Mouse (Mus musculus): ENCODE results near the gene Tbx3. TPM values are rescaled to one million over a fixed set of nuclear protein-coding genes. Genes with fewer than 3 reads are reported as not detected.

Gene Tbx3
- polyA plus RNA-seq, 1 experiment from 2014 or later: 10.5 TPM

DNA sequence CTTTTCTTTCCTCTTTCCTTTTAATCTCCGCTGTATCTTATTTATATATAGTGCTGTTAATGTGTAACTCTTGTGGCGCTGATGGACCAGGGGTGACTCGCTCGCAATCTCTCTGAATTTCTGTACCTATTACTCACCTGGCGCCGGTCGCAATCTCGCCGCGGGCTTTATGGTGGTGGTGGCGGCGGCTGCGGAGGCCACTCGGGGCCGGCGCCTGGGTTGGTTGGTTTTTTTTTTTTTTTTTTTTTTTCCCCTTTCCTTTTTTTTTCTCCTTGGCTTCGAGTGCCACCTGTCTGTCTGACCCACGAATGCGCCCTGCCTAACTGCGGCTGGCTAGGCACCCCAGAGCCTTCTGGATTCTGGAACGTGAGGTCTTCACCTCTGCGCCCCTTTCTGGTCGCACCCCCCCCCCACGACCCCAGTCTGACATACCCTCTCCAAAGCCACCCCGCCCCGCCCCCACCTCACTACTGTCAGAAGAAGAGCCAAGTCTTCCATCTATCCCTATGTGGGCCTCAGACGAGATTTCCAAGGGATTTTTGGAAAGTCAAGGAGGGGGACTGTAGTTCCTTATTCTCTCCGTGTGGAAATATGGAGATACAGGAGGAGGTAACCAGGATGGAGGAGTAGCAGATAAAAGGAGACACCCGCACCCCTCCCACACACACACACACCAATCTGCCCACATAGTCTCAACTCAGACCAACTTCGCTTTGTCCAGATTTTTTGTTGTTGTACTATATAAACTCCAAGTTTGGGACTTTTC lies 15.9 kb downstream of the Tbx3 start:
- 1% methylated on average over 30 of the region's 30 CpGs for WGBS
- Histone ChIP-seq H3K4me3 (ENCODE audit: low read depth, low read length) (no peak overlapping the region), H3K4me2 (ENCODE audit: low read depth) (0 out of 2 replicates have a peak overlapping the region, but pooled peaks have one; percentile 12), H3K27me3 (ENCODE audit: control insufficient read depth, insufficient read depth, low read length) (peaks cover 96% of the 10 kb centered on the region), H3K9me3 (ENCODE audit: control insufficient read depth, low read length) (no peaks in the 10 kb centered on the region), H3K27ac (ENCODE audit: low read depth, low read length) (no peak overlapping the region), H3K9ac (ENCODE audit: low read length) (no peak overlapping the region), H3K4me1 (ENCODE audit: control insufficient read depth, insufficient read depth, low read length) (no peaks in the 10 kb centered on the region), H3K36me3 (ENCODE audit: control insufficient read depth, insufficient read depth, low read length) (no peaks in the 10 kb centered on the region)
- peak; percentile 42 for DNase-seq (ENCODE audit: low spot score)
- no peak for ATAC-seq (ENCODE audit: insufficient read depth, low FRiP score, low TSS enrichment)

DNA sequence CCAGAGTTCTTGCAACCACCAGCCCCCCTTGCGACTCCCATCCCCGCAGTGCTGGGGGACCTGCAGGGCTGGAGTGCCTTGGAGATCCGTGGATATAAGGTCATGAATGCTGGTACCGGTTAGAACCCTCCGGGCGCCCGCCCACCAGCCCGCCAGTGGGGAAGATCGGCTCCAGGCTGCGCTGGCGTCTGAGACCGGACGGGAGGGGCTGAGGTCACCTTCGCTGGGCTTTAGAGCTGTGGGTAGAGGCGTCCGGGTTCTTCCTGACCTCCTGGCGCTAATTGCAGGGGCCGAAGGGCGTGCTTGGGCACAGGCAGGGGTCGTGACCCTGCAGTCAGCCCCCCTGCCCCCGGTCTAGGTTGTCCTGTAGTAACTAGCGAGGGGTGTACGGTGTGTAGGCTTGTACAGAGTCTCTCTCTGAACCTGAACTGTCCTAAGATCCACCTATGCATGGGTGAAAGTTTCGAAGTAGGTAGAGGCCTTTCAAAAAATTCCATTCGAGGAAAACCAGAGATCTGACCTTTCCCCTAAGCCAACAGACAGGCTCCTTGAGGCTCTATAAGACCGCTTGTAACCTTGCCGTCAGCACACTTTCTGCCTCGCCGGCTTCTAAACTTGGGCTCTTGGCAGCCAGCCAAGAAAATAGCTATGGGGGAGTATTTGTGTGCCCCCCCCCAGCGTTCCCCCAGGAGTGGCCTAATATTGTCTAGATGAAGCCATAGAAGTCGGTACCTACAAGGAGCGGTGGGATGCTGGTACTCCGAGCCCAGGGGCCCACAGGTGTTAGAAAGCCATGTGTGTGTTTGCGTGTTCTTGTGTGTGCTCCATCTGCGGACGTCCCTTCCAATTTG lies 16.8 kb downstream of the Tbx3 start:
- ATAC-seq (ENCODE audit: insufficient read depth, low FRiP score, low TSS enrichment): no peak
- no peaks in the 10 kb centered on the region for H3K4me1 ChIP-seq (ENCODE audit: control insufficient read depth, insufficient read depth, low read length)
- H3K4me2 ChIP-seq (ENCODE audit: low read depth): no peak overlapping the region
- H3K36me3 ChIP-seq (ENCODE audit: control insufficient read depth, insufficient read depth, low read length): no peaks in the 10 kb centered on the region
- H3K4me3 ChIP-seq (ENCODE audit: low read depth, low read length): no peak overlapping the region
- no peak overlapping the region for H3K27ac ChIP-seq (ENCODE audit: low read depth, low read length)
- H3K27me3 ChIP-seq (ENCODE audit: control insufficient read depth, insufficient read depth, low read length): peaks cover 95% of the 10 kb centered on the region
- 2% methylated on average over 36 of the region's 36 CpGs for WGBS
- H3K9ac ChIP-seq (ENCODE audit: low read length): no peak overlapping the region
- no peaks in the 10 kb centered on the region for H3K9me3 ChIP-seq (ENCODE audit: control insufficient read depth, low read length)
- peak; percentile 33 for DNase-seq (ENCODE audit: low spot score)

DNA sequence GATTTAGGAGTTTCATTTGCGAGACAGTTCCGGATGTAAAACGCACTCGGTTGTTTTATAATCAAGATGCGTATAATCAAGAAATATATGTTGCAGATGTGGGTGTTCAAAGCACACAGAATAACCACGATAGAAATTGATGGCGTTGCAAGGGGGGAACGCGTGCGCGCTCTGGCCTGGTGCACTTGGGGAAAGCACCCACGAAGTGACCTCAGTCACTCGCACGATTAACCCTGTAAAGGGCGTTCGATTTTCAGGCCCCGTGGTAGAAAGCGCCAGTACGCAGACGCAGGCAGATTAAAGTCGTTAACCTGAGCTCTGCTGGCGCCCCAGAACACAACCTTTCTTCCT lies 17.4 kb downstream of the Tbx3 start:
- DNase-seq (ENCODE audit: low spot score) (no peak), ATAC-seq (ENCODE audit: insufficient read depth, low FRiP score, low TSS enrichment) (no peak)
- H3K4me3 ChIP-seq (ENCODE audit: low read depth, low read length): no peak overlapping the region
- H3K36me3 ChIP-seq (ENCODE audit: control insufficient read depth, insufficient read depth, low read length): no peaks in the 10 kb centered on the region
- no peak overlapping the region for H3K4me2 ChIP-seq (ENCODE audit: low read depth)
- 6% methylated on average over 22 of the region's 22 CpGs for WGBS
- no peaks in the 10 kb centered on the region for H3K4me1 ChIP-seq (ENCODE audit: control insufficient read depth, insufficient read depth, low read length)
- no peaks in the 10 kb centered on the region for H3K9me3 ChIP-seq (ENCODE audit: control insufficient read depth, low read length)
- peaks cover 95% of the 10 kb centered on the region for H3K27me3 ChIP-seq (ENCODE audit: control insufficient read depth, insufficient read depth, low read length)
- no peak overlapping the region for H3K9ac ChIP-seq (ENCODE audit: low read length)
- no peak overlapping the region for H3K27ac ChIP-seq (ENCODE audit: low read depth, low read length)

DNA sequence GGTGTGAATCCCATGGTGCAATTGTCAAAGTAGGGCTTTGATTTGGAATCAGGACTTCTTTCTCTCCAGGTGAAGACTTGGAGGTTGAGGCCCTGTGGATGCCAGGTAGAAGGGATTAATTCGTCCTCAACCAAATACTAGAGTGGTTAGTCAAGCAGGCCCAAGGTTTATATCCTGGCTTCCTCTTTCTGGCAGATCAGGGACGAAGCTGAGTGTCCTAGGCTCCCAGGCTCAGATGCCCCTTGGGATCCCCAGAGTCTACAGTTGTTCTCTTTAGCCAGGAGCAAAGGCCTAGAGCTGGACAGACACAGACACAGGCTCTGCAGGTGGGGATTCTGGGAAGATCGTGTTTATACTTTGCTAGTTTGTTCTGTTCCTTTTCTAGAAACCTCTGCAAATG lies 17.8 kb downstream of the Tbx3 start:
- Histone ChIP-seq H3K4me2 (ENCODE audit: low read depth) (no peak overlapping the region), H3K9me3 (ENCODE audit: control insufficient read depth, low read length) (no peaks in the 10 kb centered on the region), H3K27ac (ENCODE audit: low read depth, low read length) (no peak overlapping the region), H3K4me1 (ENCODE audit: control insufficient read depth, insufficient read depth, low read length) (no peaks in the 10 kb centered on the region), H3K27me3 (ENCODE audit: control insufficient read depth, insufficient read depth, low read length) (peaks cover 93% of the 10 kb centered on the region), H3K36me3 (ENCODE audit: control insufficient read depth, insufficient read depth, low read length) (no peaks in the 10 kb centered on the region), H3K4me3 (ENCODE audit: low read depth, low read length) (no peak overlapping the region), H3K9ac (ENCODE audit: low read length) (no peak overlapping the region)
- ATAC-seq (ENCODE audit: insufficient read depth, low FRiP score, low TSS enrichment): no peak
- no peak for DNase-seq (ENCODE audit: low spot score)
- 8% methylated on average over 3 of the region's 3 CpGs for WGBS

DNA sequence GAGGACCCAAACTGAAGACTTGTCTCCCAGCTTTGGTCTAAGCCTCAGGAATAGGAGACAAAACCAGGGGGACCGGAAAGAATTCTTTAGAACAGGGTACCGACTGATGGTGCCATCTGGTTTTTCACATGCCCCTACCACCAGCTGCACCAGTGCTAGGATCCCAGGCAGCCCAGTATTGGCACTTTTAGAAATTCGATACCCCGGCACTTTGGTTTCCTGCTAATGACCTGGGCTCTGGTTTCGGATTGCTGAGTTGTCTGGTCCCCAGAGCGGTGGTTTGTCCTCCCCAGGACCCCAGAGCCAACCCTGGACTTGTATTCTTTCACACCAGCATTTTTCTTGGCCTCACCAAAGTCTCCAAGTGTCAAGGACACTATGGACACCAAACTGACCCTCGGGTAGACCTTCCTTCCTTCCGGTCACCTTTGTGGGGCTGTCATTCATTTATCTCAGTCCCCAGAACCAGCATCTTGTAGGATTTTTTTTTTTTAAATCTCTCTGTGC lies 18.5 kb downstream of the Tbx3 start:
- Histone ChIP-seq H3K36me3 (ENCODE audit: control insufficient read depth, insufficient read depth, low read length) (no peaks in the 10 kb centered on the region), H3K27ac (ENCODE audit: low read depth, low read length) (no peak overlapping the region), H3K4me1 (ENCODE audit: control insufficient read depth, insufficient read depth, low read length) (no peaks in the 10 kb centered on the region), H3K9me3 (ENCODE audit: control insufficient read depth, low read length) (no peaks in the 10 kb centered on the region), H3K9ac (ENCODE audit: low read length) (no peak overlapping the region), H3K4me3 (ENCODE audit: low read depth, low read length) (no peak overlapping the region), H3K4me2 (ENCODE audit: low read depth) (no peak overlapping the region), H3K27me3 (ENCODE audit: control insufficient read depth, insufficient read depth, low read length) (peaks cover 86% of the 10 kb centered on the region)
- DNase-seq (ENCODE audit: low spot score): no peak
- no peak for ATAC-seq (ENCODE audit: insufficient read depth, low FRiP score, low TSS enrichment)
- WGBS: 12% methylated on average over 8 of the region's 8 CpGs

DNA sequence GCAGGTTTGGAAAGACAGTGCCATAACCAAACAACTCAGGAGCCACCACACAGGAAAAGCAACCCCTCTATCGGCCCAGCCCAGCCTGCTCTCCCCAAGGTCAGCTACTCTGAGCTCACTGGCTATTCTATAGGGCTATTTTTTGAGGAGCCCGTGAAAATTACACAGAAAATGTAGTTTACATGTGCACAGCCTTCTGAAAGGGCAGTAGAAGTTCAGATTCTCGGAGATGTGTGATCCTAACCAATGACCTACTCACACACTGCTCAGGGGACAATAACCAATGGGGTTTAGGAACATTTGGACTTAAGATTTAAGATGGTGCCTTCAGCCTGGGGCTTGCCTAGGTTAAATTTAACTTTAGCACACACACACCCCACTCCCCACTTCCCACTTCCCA lies 19.0 kb downstream of the Tbx3 start:
- DNase-seq (ENCODE audit: low spot score) (no peak), ATAC-seq (ENCODE audit: insufficient read depth, low FRiP score, low TSS enrichment) (no peak)
- Histone ChIP-seq H3K4me1 (ENCODE audit: control insufficient read depth, insufficient read depth, low read length) (no peaks in the 10 kb centered on the region), H3K36me3 (ENCODE audit: control insufficient read depth, insufficient read depth, low read length) (no peaks in the 10 kb centered on the region), H3K4me3 (ENCODE audit: low read depth, low read length) (no peak overlapping the region), H3K27ac (ENCODE audit: low read depth, low read length) (no peak overlapping the region), H3K27me3 (ENCODE audit: control insufficient read depth, insufficient read depth, low read length) (peaks cover 85% of the 10 kb centered on the region), H3K9ac (ENCODE audit: low read length) (no peak overlapping the region), H3K9me3 (ENCODE audit: control insufficient read depth, low read length) (no peaks in the 10 kb centered on the region), H3K4me2 (ENCODE audit: low read depth) (no peak overlapping the region)
- 33% methylated on average over 3 of the region's 3 CpGs for WGBS

DNA sequence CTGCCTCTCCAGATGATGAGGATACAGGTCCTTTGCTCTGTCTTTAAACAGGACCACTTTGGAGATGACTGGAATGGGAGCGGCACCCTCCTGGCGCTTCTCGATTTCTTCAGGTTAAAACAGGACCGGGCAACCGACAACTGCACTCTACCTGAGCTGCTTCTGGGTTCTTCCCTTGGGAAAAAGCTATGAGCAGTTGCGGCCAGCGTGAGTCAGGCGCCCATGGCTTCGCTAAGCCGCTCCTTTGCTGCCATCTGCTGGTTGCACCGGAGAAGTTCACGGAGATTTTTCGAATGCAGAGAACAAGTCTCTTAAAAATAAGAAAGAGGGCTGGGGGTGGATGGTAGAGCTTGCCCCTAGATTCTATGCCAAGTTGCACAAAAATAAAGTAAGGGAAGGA lies 20.6 kb downstream of the Tbx3 start:
- H3K9me3 ChIP-seq (ENCODE audit: control insufficient read depth, low read length): no peaks in the 10 kb centered on the region
- peaks cover 76% of the 10 kb centered on the region for H3K27me3 ChIP-seq (ENCODE audit: control insufficient read depth, insufficient read depth, low read length)
- no peaks in the 10 kb centered on the region for H3K36me3 ChIP-seq (ENCODE audit: control insufficient read depth, insufficient read depth, low read length)
- no peak overlapping the region for H3K27ac ChIP-seq (ENCODE audit: low read depth, low read length)
- ATAC-seq (ENCODE audit: insufficient read depth, low FRiP score, low TSS enrichment) (no peak), DNase-seq (ENCODE audit: low spot score) (peak; percentile 78)
- WGBS: 0% methylated on average over 13 of the region's 13 CpGs
- H3K4me3 ChIP-seq (ENCODE audit: low read depth, low read length): no peak overlapping the region
- no peaks in the 10 kb centered on the region for H3K4me1 ChIP-seq (ENCODE audit: control insufficient read depth, insufficient read depth, low read length)
- H3K9ac ChIP-seq (ENCODE audit: low read length): no peak overlapping the region
- H3K4me2 ChIP-seq (ENCODE audit: low read depth): no peak overlapping the region

DNA sequence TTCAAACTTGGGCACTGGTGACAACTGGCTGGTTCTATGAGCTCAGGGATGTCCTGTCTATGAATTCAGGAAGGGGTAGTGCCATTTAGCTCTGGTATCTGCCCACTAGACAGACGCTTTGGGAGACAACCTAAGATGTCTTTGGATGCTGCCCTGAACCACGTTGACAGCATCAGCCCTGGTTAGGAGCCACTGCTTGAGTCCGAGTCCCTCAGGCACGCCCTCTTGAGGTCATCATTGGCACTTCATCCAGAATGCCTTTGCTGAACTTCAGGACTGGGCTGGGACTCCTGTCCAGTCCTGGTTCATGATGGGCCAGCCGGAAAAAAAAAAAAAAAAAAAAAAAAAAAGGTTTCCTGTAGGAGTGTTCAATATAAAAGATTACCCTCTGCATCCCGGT lies 22.0 kb downstream of the Tbx3 start:
- H3K4me1 ChIP-seq (ENCODE audit: control insufficient read depth, insufficient read depth, low read length): no peaks in the 10 kb centered on the region
- H3K4me3 ChIP-seq (ENCODE audit: low read depth, low read length): no peak overlapping the region
- WGBS: 32% methylated on average over 6 of the region's 6 CpGs
- H3K27me3 ChIP-seq (ENCODE audit: control insufficient read depth, insufficient read depth, low read length): peaks cover 64% of the 10 kb centered on the region
- no peaks in the 10 kb centered on the region for H3K9me3 ChIP-seq (ENCODE audit: control insufficient read depth, low read length)
- H3K4me2 ChIP-seq (ENCODE audit: low read depth): no peak overlapping the region
- DNase-seq (ENCODE audit: low spot score) (no peak), ATAC-seq (ENCODE audit: insufficient read depth, low FRiP score, low TSS enrichment) (no peak)
- no peak overlapping the region for H3K9ac ChIP-seq (ENCODE audit: low read length)
- no peak overlapping the region for H3K27ac ChIP-seq (ENCODE audit: low read depth, low read length)
- H3K36me3 ChIP-seq (ENCODE audit: control insufficient read depth, insufficient read depth, low read length): no peaks in the 10 kb centered on the region

Measured in neural tube, embryonic 11.5 days (tissue).